Mouse (Mus musculus): Measurements from ENCODE around the gene Gm3776. TPM values are rescaled to one million over a fixed set of nuclear protein-coding genes. Genes with fewer than 3 reads are reported as not detected.

The Gm3776 gene
- total RNA-seq (2023), result not detected

GRCm38 (mm10) chr9:78256914-78257313 lies at the start of gene Gm3776:
Gm3776 (plus strand) TSS chr9:78257129.

GRCm38 (mm10) chr9:78230461-78230860 lies 26.5 kb upstream of the Gm3776 start, which contains the start of gene Gsta1:
Gsta1 (plus strand) TSS chr9:78230656.

GRCm38 (mm10) chr9:78289723-78290122 lies 32.8 kb downstream of the Gm3776 start, which contains the start of gene Gm10639:
Gm10639 (plus strand) TSS chr9:78289923.

GRCm38 (mm10) chr9:78314696-78315095 lies 57.8 kb downstream of the Gm3776 start, which contains the start of gene Omt2a:
Omt2a (minus strand) TSS chr9:78314796.

Other genes with a start within 250 kb of the Gm3776 start
- not detected for gene Gcm1, start 205.2 kb upstream of the Gm3776 start, total RNA-seq (2023)
- gene Fbxo9, start 148.1 kb upstream of the Gm3776 start, total RNA-seq (2023), result 41.1 TPM
- 8.4 TPM for gene Ick, start 147.9 kb upstream of the Gm3776 start, total RNA-seq (2023)
- 0.62 TPM for gene Gsta4, start 74.4 kb upstream of the Gm3776 start, total RNA-seq (2023)
- not detected for gene Gsta1, start 26.5 kb upstream of the Gm3776 start, total RNA-seq (2023)
- not detected for gene Gm10639, start 32.8 kb downstream of the Gm3776 start, total RNA-seq (2023)
- gene Omt2a, start 57.7 kb downstream of the Gm3776 start, total RNA-seq (2023), result not detected
- not detected for gene Omt2b, start 70.5 kb downstream of the Gm3776 start, total RNA-seq (2023)
- not detected for gene Gsta2, start 98.7 kb downstream of the Gm3776 start, total RNA-seq (2023)
- gene Dppa5a, start 111.0 kb downstream of the Gm3776 start, total RNA-seq (2023), result not detected
- gene Ooep, start 121.6 kb downstream of the Gm3776 start, total RNA-seq (2023), result not detected
- 0.41 TPM for gene Ddx43, start 138.6 kb downstream of the Gm3776 start, total RNA-seq (2023)
- 2.4 TPM for gene Cgas, start 186.1 kb downstream of the Gm3776 start, total RNA-seq (2023)
- 23.9 TPM for gene Mto1, start 191.1 kb downstream of the Gm3776 start, total RNA-seq (2023)
- gene Gm17324, start 191.7 kb downstream of the Gm3776 start, total RNA-seq (2023), result 0.65 TPM
- gene Eef1a1, start 232.0 kb downstream of the Gm3776 start, total RNA-seq (2023), result 10,804 TPM

Data from CD4-positive naive resting alpha-beta T cell, adult 57 days (primary cell).